Comparison of ENCODE assay signal across 9 mouse cellular contexts in genomic region chr1:153807390-153807993, GRCm38 (mm10). TPM values are rescaled to one million over a fixed set of nuclear protein-coding genes. Genes with fewer than 3 reads are reported as not detected.
DNase-seq lines count a peak whose midpoint lies in the region; ATAC-seq lines count a peak whose summit lies in the region.
"Had no signal": no experiment of that assay in that cellular context is flagged by ENCODE, and none has a peak within 500 bp of the region (broad histone marks: within the 10 kb centered on the region; RNA-seq: fewer than 3 reads in every experiment).

No protein-coding gene starts in this region.

- H3K9me3 ChIP-seq in hindbrain, embryonic 14.5 days (ENCODE audit: control insufficient read depth, low read length): no peaks in the 10 kb centered on the region
- H3K9me3 ChIP-seq in hindbrain, embryonic 12.5 days (replicated peaks): no peaks in the 10 kb centered on the region
- H3K9me3 ChIP-seq in embryonic facial prominence, embryonic 11.5 days (replicated peaks; ENCODE audit: control insufficient read depth, low read length): no peaks in the 10 kb centered on the region
- H3K9me3 ChIP-seq in megakaryocyte, embryonic 14.5 days: no peaks in the 10 kb centered on the region
- H3K9me3 ChIP-seq in stomach, embryonic 15.5 days: no peaks in the 10 kb centered on the region
- H3K9me3 ChIP-seq: embryonic facial prominence, embryonic 12.5 days had no signal

- ATAC-seq in hindbrain, embryonic 14.5 days (ENCODE audit: low FRiP score): no peak
- no peak for ATAC-seq in hindbrain, embryonic 12.5 days (ENCODE audit: low FRiP score)
- ATAC-seq in embryonic facial prominence, embryonic 11.5 days (replicated peaks; ENCODE audit: insufficient number of reproducible peaks, low FRiP score, low TSS enrichment, low read depth): no peak
- ATAC-seq in stomach, embryonic 15.5 days (ENCODE audit: insufficient read depth, low FRiP score, low read depth): no peak

- DNase-seq in hindbrain, embryonic 14.5 days (ENCODE audit: low spot score): peak; percentile 75
- peak; percentile 83 for DNase-seq in adrenal gland, postnatal 10 days
- peak; percentile 79 for DNase-seq in embryonic facial prominence, embryonic 11.5 days (ENCODE audit: low spot score)
- peak; percentile 79 for DNase-seq in heart, postnatal 4 days
- DNase-seq in left cerebral cortex, adult 8-10 months (ENCODE audit: low spot score in 2 of 2): peak; percentile 14 to 16

- no peak overlapping the region for H3K4me3 ChIP-seq in hindbrain, embryonic 14.5 days (replicated peaks; ENCODE audit: low read length)
- H3K4me3 ChIP-seq in hindbrain, embryonic 12.5 days: no peak overlapping the region
- no peak overlapping the region for H3K4me3 ChIP-seq in embryonic facial prominence, embryonic 11.5 days (ENCODE audit: low read depth, low read length)
- peak overlapping the region; percentile 78 for H3K4me3 ChIP-seq in megakaryocyte, embryonic 14.5 days (replicated peaks)
- H3K4me3 ChIP-seq in stomach, embryonic 15.5 days (replicated peaks): no peak overlapping the region
- H3K4me3 ChIP-seq: embryonic facial prominence, embryonic 12.5 days had no signal

- H3K27me3 ChIP-seq in hindbrain, embryonic 14.5 days (ENCODE audit: control insufficient read depth, insufficient read depth, low read length): no peaks in the 10 kb centered on the region
- no peaks in the 10 kb centered on the region for H3K27me3 ChIP-seq in hindbrain, embryonic 12.5 days
- H3K27me3 ChIP-seq in embryonic facial prominence, embryonic 11.5 days (ENCODE audit: control insufficient read depth, insufficient read depth, low read length): no peaks in the 10 kb centered on the region
- H3K27me3 ChIP-seq in megakaryocyte, embryonic 14.5 days (replicated peaks): no peaks in the 10 kb centered on the region
- no peaks in the 10 kb centered on the region for H3K27me3 ChIP-seq in stomach, embryonic 15.5 days (replicated peaks)
- H3K27me3 ChIP-seq: embryonic facial prominence, embryonic 12.5 days had no signal

- H3K9ac ChIP-seq in hindbrain, embryonic 14.5 days: no peak overlapping the region
- H3K9ac ChIP-seq in hindbrain, embryonic 12.5 days: no peak overlapping the region
- no peak overlapping the region for H3K9ac ChIP-seq in embryonic facial prominence, embryonic 11.5 days (replicated peaks; ENCODE audit: low read length)
- no peak overlapping the region for H3K9ac ChIP-seq in stomach, embryonic 15.5 days
- H3K9ac ChIP-seq: embryonic facial prominence, embryonic 12.5 days had no signal

- 57% methylated on average over 13 of the region's 13 CpGs for WGBS in hindbrain, embryonic 14.5 days
- WGBS in hindbrain, embryonic 12.5 days: 59% methylated on average over 13 of the region's 13 CpGs
- 48% methylated on average over 13 of the region's 13 CpGs for WGBS in embryonic facial prominence, embryonic 11.5 days
- 45% methylated on average over 13 of the region's 13 CpGs for WGBS in stomach, embryonic 15.5 days

- no peak overlapping the region for H3K27ac ChIP-seq in hindbrain, embryonic 14.5 days
- no peak overlapping the region for H3K27ac ChIP-seq in hindbrain, embryonic 12.5 days
- no peak overlapping the region for H3K27ac ChIP-seq in embryonic facial prominence, embryonic 11.5 days (replicated peaks; ENCODE audit: low read depth, low read length)
- H3K27ac ChIP-seq in stomach, embryonic 15.5 days: no peak overlapping the region
- H3K27ac ChIP-seq: embryonic facial prominence, embryonic 12.5 days had no signal

- no peak overlapping the region for H3K4me2 ChIP-seq in hindbrain, embryonic 14.5 days (replicated peaks)
- no peak overlapping the region for H3K4me2 ChIP-seq in hindbrain, embryonic 12.5 days (replicated peaks)
- H3K4me2 ChIP-seq in embryonic facial prominence, embryonic 11.5 days (ENCODE audit: low read depth, low read length): no peak overlapping the region
- 0 out of 2 replicates have a peak overlapping the region, but pooled peaks have one; percentile 23 for H3K4me2 ChIP-seq in stomach, embryonic 15.5 days
- H3K4me2 ChIP-seq: embryonic facial prominence, embryonic 12.5 days had no signal

- no peaks in the 10 kb centered on the region for H3K4me1 ChIP-seq in hindbrain, embryonic 14.5 days (replicated peaks; ENCODE audit: control insufficient read depth, insufficient read depth, low read length)
- no peaks in the 10 kb centered on the region for H3K4me1 ChIP-seq in hindbrain, embryonic 12.5 days
- no peaks in the 10 kb centered on the region for H3K4me1 ChIP-seq in embryonic facial prominence, embryonic 11.5 days (ENCODE audit: control insufficient read depth, insufficient read depth, low read length)
- H3K4me1 ChIP-seq in megakaryocyte, embryonic 14.5 days: peaks cover 8% of the 10 kb centered on the region
- no peaks in the 10 kb centered on the region for H3K4me1 ChIP-seq in stomach, embryonic 15.5 days
- H3K4me1 ChIP-seq: embryonic facial prominence, embryonic 12.5 days had no signal

- no peaks in the 10 kb centered on the region for H3K36me3 ChIP-seq in hindbrain, embryonic 14.5 days (replicated peaks; ENCODE audit: control insufficient read depth, insufficient read depth)
- H3K36me3 ChIP-seq in hindbrain, embryonic 12.5 days: no peaks in the 10 kb centered on the region
- H3K36me3 ChIP-seq in embryonic facial prominence, embryonic 11.5 days (replicated peaks; ENCODE audit: control insufficient read depth, insufficient read depth, low read depth, low read length): no peaks in the 10 kb centered on the region
- no peaks in the 10 kb centered on the region for H3K36me3 ChIP-seq in megakaryocyte, embryonic 14.5 days (replicated peaks; ENCODE audit: low read length)
- no peaks in the 10 kb centered on the region for H3K36me3 ChIP-seq in stomach, embryonic 15.5 days
- H3K36me3 ChIP-seq: embryonic facial prominence, embryonic 12.5 days had no signal

RNA-seq across cellular contexts. Expression of gene Rgsl1, which starts 36.5 kb away (rescaled TPM):
- 0.13 and 0.16 TPM in 2 replicates for polyA plus RNA-seq in hindbrain, embryonic 14.5 days (2014; fragmentation: Nextera tagmentation; extraction: Ambion mirVana)
- polyA plus RNA-seq in hindbrain, embryonic 12.5 days (2016; fragmentation: Nextera tagmentation; extraction: Ambion mirVana): 0.12 and 0.27 TPM in 2 replicates
- under 1 TPM in 1 of 2 experiments, not detected in 1; 0.12 TPM for total RNA-seq in adrenal gland, postnatal 10 days (2021)
- 0.14 TPM in 1 of 2 replicates, not detected in the other for polyA plus RNA-seq in embryonic facial prominence, embryonic 11.5 days (2014; fragmentation: Nextera tagmentation; extraction: Ambion mirVana)
- not detected for total RNA-seq in heart, postnatal 4 days (2021)
- total RNA-seq in left cerebral cortex, adult 8-10 months (2022): 1 to 10 TPM; 1.1 to 2.0 (median 1.4) TPM
- polyA plus RNA-seq in megakaryocyte, embryonic 14.5 days (2012; ENCODE audit: insufficient read depth, low replicate concordance): not detected in 2 replicates
- polyA plus RNA-seq in stomach, embryonic 15.5 days (2015; fragmentation: Nextera tagmentation; extraction: Ambion mirVana): 0.08 and 0.15 TPM in 2 replicates

RNA-seq across cellular contexts. Expression of gene Rnasel, which starts 58.3 kb away (rescaled TPM):
- polyA plus RNA-seq in hindbrain, embryonic 14.5 days (2014; fragmentation: Nextera tagmentation; extraction: Ambion mirVana): 37.2 and 40.9 TPM in 2 replicates
- polyA plus RNA-seq in hindbrain, embryonic 12.5 days (2016; fragmentation: Nextera tagmentation; extraction: Ambion mirVana): 39.5 and 40.0 TPM in 2 replicates
- total RNA-seq in adrenal gland, postnatal 10 days (2021): 10 to 100 TPM; 12.1 to 15.5 TPM
- 14.5 and 15.0 TPM in 2 replicates for polyA plus RNA-seq in embryonic facial prominence, embryonic 11.5 days (2014; fragmentation: Nextera tagmentation; extraction: Ambion mirVana)
- 10 to 100 TPM; 20.5 to 21.1 TPM for total RNA-seq in heart, postnatal 4 days (2021)
- 10 to 100 TPM in 3 of 4 experiments, 1 to 10 TPM in 1; 10.0 to 12.9 (median 10.9) TPM for total RNA-seq in left cerebral cortex, adult 8-10 months (2022)
- polyA plus RNA-seq in megakaryocyte, embryonic 14.5 days (2012; ENCODE audit: insufficient read depth, low replicate concordance): 2.3 and 3.2 TPM in 2 replicates
- polyA plus RNA-seq in stomach, embryonic 15.5 days (2015; fragmentation: Nextera tagmentation; extraction: Ambion mirVana): 13.8 and 15.5 TPM in 2 replicates

Comparison
In these comparisons a context has a peak if more than half of its experiments do, and no peak if none do; other contexts are left out.
1. DNase-seq: peak in every context shown above with its lines; median percentile 83 in adrenal gland, postnatal 10 days; 79 in embryonic facial prominence, embryonic 11.5 days; 79 in heart, postnatal 4 days; 75 in hindbrain, embryonic 14.5 days; 15 in left cerebral cortex, adult 8-10 months.